Mouse (Mus musculus): ENCODE results near the gene Slc22a20.

DNA sequence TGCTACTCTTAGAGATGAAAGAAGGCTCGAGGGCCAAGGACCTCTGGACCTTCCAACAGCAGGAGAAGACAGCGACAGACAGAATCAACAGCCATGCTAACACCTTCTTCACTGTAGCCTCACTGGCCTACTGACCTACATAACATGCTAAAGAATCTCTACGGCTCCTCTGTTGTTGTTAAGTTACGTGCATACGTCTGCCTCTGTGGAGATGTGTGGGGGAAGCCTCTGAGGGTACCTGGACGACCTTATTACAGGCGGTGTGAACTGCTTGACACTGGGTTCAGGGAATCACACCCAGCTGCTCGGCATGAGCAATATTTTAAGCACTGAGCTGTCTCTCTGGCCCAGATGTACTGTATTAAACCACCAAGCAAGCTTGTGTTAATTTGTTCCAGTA lies 58.4 kb downstream of the Slc22a20 start:
- TF ChIP-seq EP300 (optimal IDR thresholded peaks at IDR 0.05) (no peak), CTCF (IDR thresholded peaks at IDR 0.05; ENCODE audit: low read depth) (no peak)

Measured in stomach, postnatal 0 days (tissue).